Mouse (Mus musculus): ENCODE measurements around the gene Dhx32. TPM values are rescaled to one million over a fixed set of nuclear protein-coding genes. Genes with fewer than 3 reads are reported as not detected.
A peak's percentile ranks its signal among the peaks of the same experiment; 100 is the strongest.

Gene Dhx32
- polyA plus RNA-seq, 1 experiment from 2014 or later = 27.7 TPM

- Histone ChIP-seq H3K36me3 (ENCODE audit: control insufficient read depth, insufficient read depth, low read length) (no peaks in the 10 kb centered on the region), H3K4me2 (ENCODE audit: low read depth, low read length) (no peak overlapping the region), H3K4me3 (ENCODE audit: low read length) (no peak overlapping the region), H3K9ac (ENCODE audit: low read length) (no peak overlapping the region), H3K9me3 (ENCODE audit: control insufficient read depth, low read length) (no peaks in the 10 kb centered on the region), H3K27me3 (ENCODE audit: control insufficient read depth, insufficient read depth, low read depth, low read length) (no peaks in the 10 kb centered on the region), H3K27ac (ENCODE audit: low read length) (peak overlapping the region; percentile 37; the same call in 1 of the 2 replicates), H3K4me1 (replicated peaks; ENCODE audit: control insufficient read depth, insufficient read depth, low read length) (peaks cover 8% of the 10 kb centered on the region; the same call in 1 of the 2 replicates)
- 67% methylated on average over 1 of the region's 1 CpGs for WGBS
- no peak for ATAC-seq (ENCODE audit: low read depth)
These were observed 38.3 kb downstream of the Dhx32 start for GRCm38 (mm10) chr7:133744209-133744608.

DNA sequence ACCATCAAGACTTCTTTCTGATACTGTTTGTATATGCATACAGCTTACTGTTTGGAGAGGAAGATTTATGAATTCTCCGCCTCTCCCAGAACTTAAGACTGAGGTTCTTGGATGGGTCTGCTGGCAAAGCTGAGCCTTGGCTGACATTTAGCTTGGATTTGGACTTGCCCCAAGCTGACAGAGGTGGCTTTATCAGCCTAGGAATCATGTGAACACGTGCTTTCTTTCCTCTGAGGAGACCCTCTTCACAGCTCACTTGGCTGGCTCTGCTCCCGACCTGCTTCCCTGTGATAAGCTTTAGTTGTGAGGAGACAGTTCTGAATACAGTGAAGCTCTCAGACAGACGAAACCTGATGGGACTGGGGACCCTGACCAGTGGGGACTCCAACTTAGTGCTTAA, 38.9 kb downstream of the Dhx32 start:
- no peak overlapping the region for H3K4me2 ChIP-seq (ENCODE audit: low read depth, low read length)
- H3K36me3 ChIP-seq (ENCODE audit: control insufficient read depth, insufficient read depth, low read length) = no peaks in the 10 kb centered on the region
- no peak overlapping the region for H3K27ac ChIP-seq (ENCODE audit: low read length)
- 37% methylated on average over 4 of the region's 4 CpGs for WGBS
- H3K4me3 ChIP-seq (ENCODE audit: low read length) = no peak overlapping the region
- H3K9me3 ChIP-seq (ENCODE audit: control insufficient read depth, low read length) = no peaks in the 10 kb centered on the region
- H3K27me3 ChIP-seq (ENCODE audit: control insufficient read depth, insufficient read depth, low read depth, low read length) = no peaks in the 10 kb centered on the region
- no peak for ATAC-seq (ENCODE audit: low read depth)
- H3K4me1 ChIP-seq (replicated peaks; ENCODE audit: control insufficient read depth, insufficient read depth, low read length) = peaks cover 8% of the 10 kb centered on the region; the same call in 1 of the 2 replicates
- H3K9ac ChIP-seq (ENCODE audit: low read length) = no peak overlapping the region

DNA sequence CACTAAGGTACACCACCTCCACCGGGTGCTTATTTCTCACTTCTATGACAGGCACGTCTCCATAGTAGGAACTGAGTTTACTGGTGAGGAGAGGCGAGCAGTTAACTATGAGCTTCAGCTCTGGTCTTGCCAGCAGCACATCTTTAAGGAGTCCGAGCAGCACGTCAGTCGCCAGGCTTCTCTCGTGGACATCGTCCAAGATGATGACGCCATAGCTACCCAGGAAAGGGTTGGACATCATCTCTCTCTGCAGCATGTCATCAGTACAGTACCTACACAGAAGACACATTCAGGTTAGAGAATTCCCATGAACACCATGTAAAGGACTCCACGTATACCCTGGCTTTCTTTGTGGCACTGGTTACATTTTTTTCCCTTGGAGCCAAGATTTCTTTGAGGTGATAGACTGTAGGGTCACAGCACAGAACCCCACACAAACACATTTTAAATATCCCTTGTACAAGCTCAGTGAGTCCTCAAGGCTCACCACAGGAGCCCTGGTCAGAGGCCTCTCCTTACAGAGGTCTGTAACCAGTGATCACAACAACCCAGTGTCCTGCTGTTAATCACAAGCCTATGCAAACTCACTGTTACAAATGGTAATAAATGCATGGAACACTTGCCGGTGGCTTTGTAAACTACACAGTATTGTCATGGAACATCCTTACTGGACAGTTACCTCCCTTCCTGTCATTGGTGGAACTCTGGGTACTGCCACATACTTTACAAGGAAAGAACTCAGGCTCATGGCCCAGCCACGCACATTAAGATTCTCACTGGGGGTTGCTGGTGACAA, 39.8 kb downstream of the Dhx32 start:
- H3K4me1 ChIP-seq (replicated peaks; ENCODE audit: control insufficient read depth, insufficient read depth, low read length) = peaks cover 8% of the 10 kb centered on the region; the same call in 1 of the 2 replicates
- H3K9ac ChIP-seq (ENCODE audit: low read length) = no peak overlapping the region
- H3K4me2 ChIP-seq (ENCODE audit: low read depth, low read length) = no peak overlapping the region
- no peak for ATAC-seq (ENCODE audit: low read depth)
- no peaks in the 10 kb centered on the region for H3K9me3 ChIP-seq (ENCODE audit: control insufficient read depth, low read length)
- H3K4me3 ChIP-seq (ENCODE audit: low read length) = no peak overlapping the region
- H3K36me3 ChIP-seq (ENCODE audit: control insufficient read depth, insufficient read depth, low read length) = no peaks in the 10 kb centered on the region
- no peaks in the 10 kb centered on the region for H3K27me3 ChIP-seq (ENCODE audit: control insufficient read depth, insufficient read depth, low read depth, low read length)
- 78% methylated on average over 12 of the region's 12 CpGs for WGBS
- H3K27ac ChIP-seq (ENCODE audit: low read length) = no peak overlapping the region

- 88% methylated on average over 7 of the region's 7 CpGs for WGBS
- H3K9ac ChIP-seq (ENCODE audit: low read length) = no peak overlapping the region
- ATAC-seq (ENCODE audit: low read depth) = no peak
- H3K4me2 ChIP-seq (ENCODE audit: low read depth, low read length) = no peak overlapping the region
- no peaks in the 10 kb centered on the region for H3K27me3 ChIP-seq (ENCODE audit: control insufficient read depth, insufficient read depth, low read depth, low read length)
- peaks cover 8% of the 10 kb centered on the region; the same call in 1 of the 2 replicates for H3K4me1 ChIP-seq (replicated peaks; ENCODE audit: control insufficient read depth, insufficient read depth, low read length)
- H3K36me3 ChIP-seq (ENCODE audit: control insufficient read depth, insufficient read depth, low read length) = no peaks in the 10 kb centered on the region
- H3K4me3 ChIP-seq (ENCODE audit: low read length) = no peak overlapping the region
- no peaks in the 10 kb centered on the region for H3K9me3 ChIP-seq (ENCODE audit: control insufficient read depth, low read length)
- H3K27ac ChIP-seq (ENCODE audit: low read length) = no peak overlapping the region
These were observed 42.0 kb downstream of the Dhx32 start for GRCm38 (mm10) chr7:133740558-133740957.

- no peaks in the 10 kb centered on the region for H3K4me1 ChIP-seq (replicated peaks; ENCODE audit: control insufficient read depth, insufficient read depth, low read length)
- no peak overlapping the region for H3K4me2 ChIP-seq (ENCODE audit: low read depth, low read length)
- no peak overlapping the region for H3K4me3 ChIP-seq (ENCODE audit: low read length)
- WGBS = 58% methylated on average over 4 of the region's 4 CpGs
- H3K36me3 ChIP-seq (ENCODE audit: control insufficient read depth, insufficient read depth, low read length) = peaks cover 3% of the 10 kb centered on the region; the same call in 1 of the 2 replicates
- H3K9ac ChIP-seq (ENCODE audit: low read length) = no peak overlapping the region
- H3K27me3 ChIP-seq (ENCODE audit: control insufficient read depth, insufficient read depth, low read depth, low read length) = no peaks in the 10 kb centered on the region
- no peaks in the 10 kb centered on the region for H3K9me3 ChIP-seq (ENCODE audit: control insufficient read depth, low read length)
- ATAC-seq (ENCODE audit: low read depth) = no peak
- no peak overlapping the region for H3K27ac ChIP-seq (ENCODE audit: low read length)
These were observed 50.4 kb downstream of the Dhx32 start for GRCm38 (mm10) chr7:133731971-133732645.

GRCm38 (mm10) chr7:133730324-133731191, 52.0 kb downstream of the Dhx32 start:
- no peak overlapping the region for H3K4me2 ChIP-seq (ENCODE audit: low read depth, low read length)
- H3K4me3 ChIP-seq (ENCODE audit: low read length) = no peak overlapping the region
- no peak overlapping the region for H3K27ac ChIP-seq (ENCODE audit: low read length)
- no peak overlapping the region for H3K9ac ChIP-seq (ENCODE audit: low read length)
- no peaks in the 10 kb centered on the region for H3K9me3 ChIP-seq (ENCODE audit: control insufficient read depth, low read length)
- peaks cover 3% of the 10 kb centered on the region; the same call in 1 of the 2 replicates for H3K36me3 ChIP-seq (ENCODE audit: control insufficient read depth, insufficient read depth, low read length)
- no peaks in the 10 kb centered on the region for H3K4me1 ChIP-seq (replicated peaks; ENCODE audit: control insufficient read depth, insufficient read depth, low read length)
- no peaks in the 10 kb centered on the region for H3K27me3 ChIP-seq (ENCODE audit: control insufficient read depth, insufficient read depth, low read depth, low read length)
- WGBS = 73% methylated on average over 11 of the region's 11 CpGs
- ATAC-seq (ENCODE audit: low read depth) = no peak

DNA sequence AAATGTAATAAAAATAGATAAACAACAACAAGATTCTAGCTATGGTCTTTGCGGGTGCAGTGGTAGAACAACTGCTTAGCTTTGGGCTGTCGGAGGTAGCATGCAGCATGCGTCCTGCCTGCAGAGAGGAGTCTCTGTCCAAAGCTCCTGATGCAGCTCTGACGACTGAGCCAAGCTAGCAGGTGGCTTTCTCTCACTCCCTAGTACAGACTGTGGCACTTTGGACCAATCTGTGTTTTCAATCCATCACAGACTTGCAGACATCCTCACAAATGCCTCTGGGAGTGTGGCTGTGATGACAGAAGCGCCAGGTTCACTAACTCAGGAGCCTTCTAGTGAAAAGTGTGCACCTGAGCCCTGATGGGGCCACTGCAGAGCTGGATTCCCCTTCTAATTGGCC, 53.2 kb downstream of the Dhx32 start:
- ATAC-seq (ENCODE audit: low read depth) = no peak
- 79% methylated on average over 5 of the region's 5 CpGs for WGBS
- Histone ChIP-seq H3K9ac (ENCODE audit: low read length) (no peak overlapping the region), H3K27me3 (ENCODE audit: control insufficient read depth, insufficient read depth, low read depth, low read length) (no peaks in the 10 kb centered on the region), H3K27ac (ENCODE audit: low read length) (no peak overlapping the region), H3K4me1 (replicated peaks; ENCODE audit: control insufficient read depth, insufficient read depth, low read length) (no peaks in the 10 kb centered on the region), H3K4me3 (ENCODE audit: low read length) (no peak overlapping the region), H3K9me3 (ENCODE audit: control insufficient read depth, low read length) (no peaks in the 10 kb centered on the region), H3K36me3 (ENCODE audit: control insufficient read depth, insufficient read depth, low read length) (peaks cover 3% of the 10 kb centered on the region; the same call in 1 of the 2 replicates), H3K4me2 (ENCODE audit: low read depth, low read length) (no peak overlapping the region)

- Histone ChIP-seq H3K36me3 (ENCODE audit: control insufficient read depth, insufficient read depth, low read length) (peaks cover 3% of the 10 kb centered on the region), H3K9ac (ENCODE audit: low read length) (no peak overlapping the region), H3K4me3 (ENCODE audit: low read length) (no peak overlapping the region), H3K27ac (ENCODE audit: low read length) (no peak overlapping the region), H3K9me3 (ENCODE audit: control insufficient read depth, low read length) (no peaks in the 10 kb centered on the region), H3K4me1 (replicated peaks; ENCODE audit: control insufficient read depth, insufficient read depth, low read length) (no peaks in the 10 kb centered on the region), H3K4me2 (ENCODE audit: low read depth, low read length) (no peak overlapping the region), H3K27me3 (ENCODE audit: control insufficient read depth, insufficient read depth, low read depth, low read length) (no peaks in the 10 kb centered on the region)
- ATAC-seq (ENCODE audit: low read depth) = no peak
- WGBS = 70% methylated on average over 6 of the region's 6 CpGs
These were observed 55.5 kb downstream of the Dhx32 start for GRCm38 (mm10) chr7:133727027-133727426.

GRCm38 (mm10) chr7:133725571-133725970, 57.0 kb downstream of the Dhx32 start:
- Histone ChIP-seq H3K4me2 (ENCODE audit: low read depth, low read length) (no peak overlapping the region), H3K27ac (ENCODE audit: low read length) (no peak overlapping the region), H3K9ac (ENCODE audit: low read length) (no peak overlapping the region), H3K4me3 (ENCODE audit: low read length) (no peak overlapping the region), H3K36me3 (ENCODE audit: control insufficient read depth, insufficient read depth, low read length) (peaks cover 14% of the 10 kb centered on the region), H3K9me3 (ENCODE audit: control insufficient read depth, low read length) (no peaks in the 10 kb centered on the region), H3K4me1 (replicated peaks; ENCODE audit: control insufficient read depth, insufficient read depth, low read length) (no peaks in the 10 kb centered on the region), H3K27me3 (ENCODE audit: control insufficient read depth, insufficient read depth, low read depth, low read length) (no peaks in the 10 kb centered on the region)
- 72% methylated on average over 10 of the region's 10 CpGs for WGBS
- peak; percentile 88 for ATAC-seq (ENCODE audit: low read depth)

All from lung, embryonic 16.5 days (tissue).